Mouse (Mus musculus): ENCODE results near the gene Olfr721-ps1.

Gene Olfr721-ps1

GRCm38 (mm10) chr14:14400998-14401397 lies at the start of gene Olfr721-ps1:
Gene Olfr721-ps1 (plus strand): TSS chr14:14401298.
- DNase-seq (ENCODE audit: low spot score) = no peak

- DNase-seq (ENCODE audit: low spot score) = no peak
These were observed 49.1 kb upstream of the Olfr721-ps1 start for GRCm38 (mm10) chr14:14351721-14352590.

- DNase-seq (ENCODE audit: low spot score) = no peak
These were observed 48.5 kb upstream of the Olfr721-ps1 start for GRCm38 (mm10) chr14:14352606-14353005.

GRCm38 (mm10) chr14:14353081-14353732 lies 47.9 kb upstream of the Olfr721-ps1 start:
- DNase-seq (ENCODE audit: low spot score) = no peak

- no peak for DNase-seq (ENCODE audit: low spot score)
These were observed 47.2 kb upstream of the Olfr721-ps1 start for GRCm38 (mm10) chr14:14353740-14354510.

GRCm38 (mm10) chr14:14354511-14355359 lies 46.4 kb upstream of the Olfr721-ps1 start:
- DNase-seq (ENCODE audit: low spot score) = no peak

- DNase-seq (ENCODE audit: low spot score) = no peak
These were observed 45.8 kb upstream of the Olfr721-ps1 start for GRCm38 (mm10) chr14:14355360-14355646.

GRCm38 (mm10) chr14:14395535-14395934 lies 5.6 kb upstream of the Olfr721-ps1 start:
- DNase-seq (ENCODE audit: low spot score) = no peak

GRCm38 (mm10) chr14:14436078-14436658 lies 35.1 kb downstream of the Olfr721-ps1 start:
- no peak for DNase-seq (ENCODE audit: low spot score)
